Mouse (Mus musculus) cortical plate, adult 2 months (tissue): Measurements from ENCODE around the gene Gm13288.
"Not testable (repeated sequence)": the region's sequence is repeated elsewhere in the genome, so short reads cannot be mapped to it uniquely, and the experiment has no call there.

Experiments
- CTCF ChIP-seq: fragments of 200-500 bp; IDR thresholded peaks from 2 replicates; pipeline ENCODE4 v1.5.1; 2011; ENCODE audit warnings: mild to moderate bottlenecking, control low read depth, low read length; ENCODE audit not compliant: insufficient read depth; ENCODE audit errors: extremely low read depth
- POLR2A ChIP-seq: fragments of 200-500 bp; IDR thresholded peaks from 2 replicates; pipeline ENCODE4 v1.6.1; 2011; ENCODE audit warnings: mild to moderate bottlenecking, low read length, control low read depth; ENCODE audit not compliant: insufficient read depth; ENCODE audit errors: extremely low read depth

DNA sequence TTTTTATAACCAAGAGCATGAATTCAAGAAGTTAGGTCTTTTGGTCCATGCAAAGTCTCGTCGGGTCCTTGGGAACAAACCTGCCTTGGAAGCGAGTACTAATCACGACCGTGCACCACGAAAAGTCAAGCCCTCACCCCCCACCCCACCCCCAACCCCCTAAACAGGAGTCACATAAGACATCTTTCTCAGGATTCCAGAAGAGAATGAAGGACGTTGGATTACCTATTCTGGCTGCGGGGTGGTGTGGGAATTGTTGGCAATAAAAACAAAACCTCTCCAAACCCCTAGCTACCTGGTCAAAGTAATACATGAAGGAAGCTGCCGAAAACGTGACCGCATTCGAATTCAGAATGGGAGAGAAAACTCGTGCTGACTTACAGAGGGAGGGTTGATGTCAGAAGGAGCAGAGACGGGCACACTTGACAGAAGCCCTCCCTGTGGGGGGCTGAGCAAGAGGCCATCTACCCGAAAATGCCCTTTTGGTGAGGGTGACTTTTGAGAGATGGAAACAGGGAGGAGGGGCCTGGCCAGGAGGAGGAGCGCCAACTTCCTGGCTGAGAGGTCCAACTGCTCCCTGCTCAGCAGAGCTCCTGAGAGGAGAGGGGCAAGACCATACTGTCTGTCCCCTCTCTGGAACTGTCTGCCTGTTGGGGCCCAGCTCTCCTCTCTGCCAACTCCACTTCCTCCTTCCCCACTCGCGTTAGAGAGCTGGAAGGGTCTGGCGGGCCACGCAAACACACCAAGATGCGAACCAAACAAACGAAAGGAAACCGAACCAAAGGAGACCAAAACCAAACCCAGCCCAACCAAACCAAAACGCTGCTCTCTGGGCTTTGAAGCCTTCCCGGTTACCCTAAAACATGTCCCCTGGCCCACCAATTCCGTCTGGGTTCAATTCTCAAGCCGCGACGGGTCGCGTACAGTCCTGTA lies 48.5 kb upstream of the Gm13288 start:
- not testable (repeated sequence) for TF ChIP-seq CTCF, POLR2A
